Mouse (Mus musculus) lung, postnatal 0 days (tissue): Measurements from ENCODE around the gene Rptor.

Experiments
- CTCF ChIP-seq: IDR thresholded peaks from 2 replicates; pipeline ENCODE4 v1.5.1; 2016; ENCODE audit warnings: antibody characterized with exemption, mild to moderate bottlenecking
- EP300 ChIP-seq: IDR thresholded peaks from 2 replicates; pipeline ENCODE4 v1.6.1; 2016; ENCODE audit warnings: antibody characterized with exemption, mild to moderate bottlenecking, control low read depth

GRCm38 (mm10) chr11:119817362-119817837 is 214.7 kb downstream of the Rptor start:
- TF ChIP-seq EP300 (peak; percentile 79), CTCF (no peak)
